Mouse (Mus musculus) midbrain, embryonic 11.5 days (tissue): ENCODE data around the gene Ttll6. TPM values are rescaled to one million over a fixed set of nuclear protein-coding genes. Genes with fewer than 3 reads are reported as not detected.
"Not testable (repeated sequence)": the region's sequence is repeated elsewhere in the genome, so short reads cannot be mapped to it uniquely, and the experiment has no call there.

Experiments used
- ATAC-seq: fragments of 200-750 bp; cut with Nextera tagmentation; 2 replicates; pipeline ENCODE4 v1.8.0; 2017; ENCODE audit warnings: moderate TSS enrichment, moderate library complexity; ENCODE audit not compliant: low FRiP score
- DNase-seq: peaks from one replicate; pipeline ENCODE4 v3.0.0; 2015; ENCODE audit warnings: low spot score; ENCODE audit errors: missing footprints
- H3K27ac ChIP-seq: fragments of 300-500 bp; sonication (generic); 2 replicates; pipeline ENCODE4 v1.5.1; 2014; ENCODE audit warnings: low read depth, low read length
- H3K27me3 ChIP-seq: fragments of 300-500 bp; sonication (generic); 2 replicates; pipeline ENCODE4 v1.6.1; 2014; ENCODE audit warnings: mild to moderate bottlenecking, low read length, moderate library complexity, mixed read lengths; ENCODE audit not compliant: control insufficient read depth, insufficient read depth
- H3K36me3 ChIP-seq: fragments of 300-500 bp; sonication (generic); 2 replicates; pipeline ENCODE4 v1.6.1; 2014; ENCODE audit warnings: mild to moderate bottlenecking, low read length, moderate library complexity, mixed read lengths; ENCODE audit not compliant: control insufficient read depth, insufficient read depth
- H3K4me1 ChIP-seq: fragments of 300-500 bp; sonication (generic); 2 replicates; pipeline ENCODE4 v1.6.1; 2014; ENCODE audit warnings: low read length; ENCODE audit not compliant: control insufficient read depth, insufficient read depth
- H3K4me2 ChIP-seq: fragments of 300-500 bp; sonication (generic); 2 replicates; pipeline ENCODE4 v1.6.1; 2014; ENCODE audit warnings: mild to moderate bottlenecking, moderate library complexity
- H3K4me3 ChIP-seq: fragments of 300-500 bp; sonication (generic); 2 replicates; pipeline ENCODE4 v1.5.1; 2014; ENCODE audit warnings: low read depth, low read length
- H3K9ac ChIP-seq: fragments of 300-500 bp; sonication (generic); 2 replicates; pipeline ENCODE4 v1.6.1; 2014; ENCODE audit warnings: low read length
- H3K9me3 ChIP-seq: fragments of 300-500 bp; sonication (generic); 2 replicates; pipeline ENCODE4 v1.6.1; 2016; ENCODE audit warnings: low read length; ENCODE audit not compliant: control insufficient read depth
- WGBS: fragments of 180-500 bp; shearing (Covaris S2); extraction: QIAGEN DNeasy Blood & Tissue Kit; methylation state at CpG from one replicate; pipeline ENCODE4 v1.1.7; 2014; 5-methylcytosine and 5-hydroxymethylcytosine counted together
- polyA plus RNA-seq: library from polyadenylated mRNA; unstranded; fragments of >200 nt; fragmentation: Nextera tagmentation; extraction: Ambion mirVana; gene quantifications from 2 replicates; pipeline ENCODE4 v1.2.1, GENCODE M21; 2014

Gene Ttll6
- polyA plus RNA-seq, 1 experiment from 2014 or later, result not detected

DNA sequence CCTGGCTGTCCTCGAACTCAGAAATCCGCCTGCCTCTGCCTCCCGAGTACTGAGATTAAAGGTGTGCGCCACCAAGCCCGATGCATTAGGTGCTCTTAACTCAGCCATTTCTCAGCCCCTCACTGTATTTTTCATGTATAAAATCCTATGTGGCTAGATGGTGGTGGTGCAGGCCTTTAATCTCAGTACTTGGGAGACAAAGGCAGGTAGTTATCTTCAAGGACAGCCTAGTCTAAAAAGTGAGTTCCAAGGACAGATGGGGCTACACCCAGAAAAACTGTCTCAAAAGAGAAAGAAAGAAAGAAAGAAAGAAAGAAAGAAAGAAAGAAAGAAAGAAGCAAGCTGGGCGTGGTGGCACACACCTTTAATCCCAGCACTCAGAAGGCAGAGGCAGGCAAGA, 18.2 kb upstream of the Ttll6 start:
- H3K4me3 ChIP-seq, result no peak overlapping the region
- no peak overlapping the region for H3K9ac ChIP-seq
- whole genome bisulfite sequencing, result 91% methylated on average over 6 of the region's 6 CpGs
- no peaks in the 10 kb centered on the region for H3K27me3 ChIP-seq
- ATAC-seq, result no peak
- DNase-seq, result no peak
- H3K9me3 ChIP-seq, result no peaks in the 10 kb centered on the region
- no peak overlapping the region for H3K27ac ChIP-seq
- no peaks in the 10 kb centered on the region for H3K4me1 ChIP-seq
- H3K36me3 ChIP-seq, result no peaks in the 10 kb centered on the region
- H3K4me2 ChIP-seq, result no peak overlapping the region

DNA sequence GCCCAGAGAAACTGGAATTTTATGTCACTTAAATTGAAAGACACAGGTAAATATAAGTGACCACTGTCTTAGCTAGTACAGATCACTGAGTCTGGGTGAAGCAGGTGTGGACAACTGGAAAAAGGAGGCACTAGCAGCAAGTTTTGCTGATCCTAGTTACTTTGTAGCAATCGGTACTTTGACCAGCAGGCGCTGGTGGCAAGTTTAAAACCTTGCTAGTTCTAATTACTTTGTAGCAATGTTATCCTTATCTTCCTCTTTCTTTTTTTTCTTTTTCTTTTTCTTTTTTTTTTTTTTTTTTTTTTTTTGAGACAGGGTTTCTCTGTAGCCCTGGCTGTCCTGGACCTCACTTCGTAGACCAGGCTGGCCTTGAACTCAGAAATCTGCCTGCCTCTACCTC, 17.5 kb upstream of the Ttll6 start:
- DNase-seq, result no peak

DNA sequence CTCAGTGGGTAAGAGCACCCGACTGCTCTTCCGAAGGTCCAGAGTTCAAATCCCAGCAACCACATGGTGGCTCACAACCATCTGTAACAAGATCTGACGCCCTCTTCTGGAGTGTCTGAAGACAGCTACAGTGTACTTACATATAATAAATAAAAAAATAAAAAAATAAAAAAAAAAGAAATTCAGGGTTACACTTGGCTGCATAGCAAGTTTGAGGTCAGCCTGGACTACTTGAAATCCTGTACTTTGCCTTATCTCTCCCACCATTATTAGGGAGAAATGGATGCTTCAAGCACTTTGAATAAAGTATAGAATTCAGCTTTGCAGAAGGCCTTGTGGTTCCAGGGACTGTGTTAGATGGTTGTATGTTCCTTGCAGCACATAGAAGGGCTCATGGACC, 16.7 kb upstream of the Ttll6 start:
- not testable (repeated sequence) for H3K27me3 ChIP-seq, DNase-seq, H3K4me3 ChIP-seq, H3K9ac ChIP-seq, H3K4me2 ChIP-seq, H3K36me3 ChIP-seq, H3K27ac ChIP-seq, ATAC-seq, H3K9me3 ChIP-seq, H3K4me1 ChIP-seq
- 76% methylated on average over 3 of the region's 3 CpGs for WGBS

More for the DNA sequence above, 17.5 kb upstream of the Ttll6 start:
- H3K27ac ChIP-seq, result no peak overlapping the region
- no peak overlapping the region for H3K9ac ChIP-seq
- H3K4me3 ChIP-seq, result no peak overlapping the region
- ATAC-seq, result no peak
- 85% methylated on average over 3 of the region's 3 CpGs for WGBS
- H3K9me3 ChIP-seq, result no peaks in the 10 kb centered on the region
- H3K27me3 ChIP-seq, result no peaks in the 10 kb centered on the region
- no peaks in the 10 kb centered on the region for H3K36me3 ChIP-seq
- H3K4me1 ChIP-seq, result no peaks in the 10 kb centered on the region
- no peak overlapping the region for H3K4me2 ChIP-seq

DNA sequence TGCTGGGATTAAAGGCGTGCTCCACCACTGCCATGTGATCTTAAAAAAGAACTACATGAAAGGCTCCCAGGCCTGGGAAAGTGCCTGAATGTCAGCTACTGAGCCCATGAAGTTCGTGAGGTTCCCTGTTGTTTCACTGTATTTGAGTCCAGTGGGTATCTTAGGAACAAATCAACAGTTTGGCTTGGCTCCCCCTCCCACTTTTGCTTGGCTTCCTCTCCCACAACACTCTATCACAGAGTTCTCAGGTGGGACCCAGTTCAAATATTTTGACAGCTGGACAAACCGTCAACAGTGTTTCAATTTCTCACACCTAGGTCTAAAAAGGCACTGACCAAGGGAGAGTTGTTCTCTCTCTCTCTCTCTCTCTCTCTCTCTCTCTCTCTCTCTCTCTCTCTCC, 14.2 kb upstream of the Ttll6 start:
- ATAC-seq, result no peak
- no peak for DNase-seq
- 67% methylated on average over 3 of the region's 3 CpGs for WGBS
- H3K4me1 ChIP-seq, result peaks cover 2% of the 10 kb centered on the region; the same call in 1 of the 2 replicates
- H3K4me3 ChIP-seq, result no peak overlapping the region
- H3K9me3 ChIP-seq, result no peaks in the 10 kb centered on the region
- H3K27me3 ChIP-seq, result peaks cover 16% of the 10 kb centered on the region
- no peak overlapping the region for H3K9ac ChIP-seq
- no peak overlapping the region for H3K4me2 ChIP-seq
- H3K36me3 ChIP-seq, result no peaks in the 10 kb centered on the region
- no peak overlapping the region for H3K27ac ChIP-seq

DNA sequence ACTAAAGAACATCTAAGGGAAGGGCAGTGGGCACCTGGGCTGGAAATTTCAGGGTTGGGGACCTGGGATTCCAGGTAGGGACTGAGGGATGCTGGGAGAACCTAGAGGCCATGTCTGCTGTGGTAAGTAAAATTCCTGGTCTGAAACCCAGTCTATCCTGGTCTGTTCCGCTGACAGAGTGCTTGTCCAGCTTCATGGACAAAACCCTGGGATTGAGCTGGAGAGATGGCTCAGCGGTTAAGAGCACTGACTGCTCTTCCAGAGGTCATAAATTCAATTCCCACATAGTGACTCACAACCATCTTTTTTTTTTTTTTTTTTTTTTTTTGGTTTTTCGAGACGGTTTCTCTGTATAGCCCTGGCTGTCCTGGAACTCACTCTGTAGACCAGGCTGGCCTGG, 10.8 kb upstream of the Ttll6 start:
- 91% methylated on average over 4 of the region's 4 CpGs for WGBS

DNA sequence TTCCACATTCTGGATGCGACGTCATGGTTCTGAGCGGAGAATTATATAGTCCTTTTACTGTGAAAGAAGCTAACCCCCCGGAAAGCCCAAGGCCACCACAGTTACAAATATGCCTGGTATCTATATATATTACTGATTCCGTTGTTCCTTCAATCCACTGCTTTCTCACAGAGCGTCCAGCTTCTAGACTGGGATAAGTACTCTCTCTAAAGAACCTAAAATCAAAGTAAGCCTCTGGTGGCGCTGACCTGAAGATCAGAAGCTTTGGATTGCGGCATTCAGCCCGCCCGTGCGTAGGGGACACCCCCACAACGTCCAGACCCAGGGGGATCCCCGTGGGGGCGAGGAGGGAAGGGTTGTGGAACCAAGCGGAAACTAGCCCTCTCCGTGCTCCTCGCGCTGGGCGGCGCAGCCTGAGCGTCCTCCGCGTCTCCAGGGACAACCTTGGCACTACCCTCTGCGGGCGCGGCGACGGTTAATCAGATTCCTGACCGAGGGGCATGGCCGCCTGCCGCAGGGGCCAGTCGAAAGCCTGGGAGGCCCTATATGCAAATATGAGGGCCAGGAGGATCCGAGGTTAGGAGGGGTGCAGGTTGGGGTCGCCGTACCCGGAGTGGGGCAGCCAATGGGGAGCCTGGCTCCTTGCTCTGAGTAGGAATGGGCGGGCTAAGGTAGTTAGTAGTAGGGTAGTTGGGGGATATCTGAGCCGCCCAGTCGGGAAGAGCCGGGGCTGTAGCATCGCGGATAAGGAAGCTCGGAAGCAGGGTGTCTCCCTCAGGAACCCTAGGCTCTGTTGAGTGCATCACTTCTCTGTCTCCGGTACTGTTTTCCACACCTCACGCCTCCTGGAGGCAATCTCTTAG, 9.3 kb upstream of the Ttll6 start:
- Histone ChIP-seq H3K4me1 (peaks cover 2% of the 10 kb centered on the region; the same call in 1 of the 2 replicates), H3K36me3 (no peaks in the 10 kb centered on the region), H3K27ac (no peak overlapping the region), H3K4me2 (peak overlapping the region; percentile 72), H3K27me3 (peaks cover 31% of the 10 kb centered on the region), H3K4me3 (peak overlapping the region; percentile 33), H3K9me3 (no peaks in the 10 kb centered on the region), H3K9ac (peak overlapping the region; percentile 39)
- peak; percentile 57; the same call in 1 of the 2 replicates for ATAC-seq
- peak; percentile 92 for DNase-seq
- 3% methylated on average over 45 of the region's 45 CpGs for WGBS

More for the DNA sequence above, 10.8 kb upstream of the Ttll6 start:
- H3K4me2 ChIP-seq, DNase-seq, H3K9ac ChIP-seq, H3K36me3 ChIP-seq, ATAC-seq, H3K4me1 ChIP-seq, H3K9me3 ChIP-seq, H3K4me3 ChIP-seq, H3K27ac ChIP-seq: not testable (repeated sequence)
- peaks cover 31% of the 10 kb centered on the region for H3K27me3 ChIP-seq

DNA sequence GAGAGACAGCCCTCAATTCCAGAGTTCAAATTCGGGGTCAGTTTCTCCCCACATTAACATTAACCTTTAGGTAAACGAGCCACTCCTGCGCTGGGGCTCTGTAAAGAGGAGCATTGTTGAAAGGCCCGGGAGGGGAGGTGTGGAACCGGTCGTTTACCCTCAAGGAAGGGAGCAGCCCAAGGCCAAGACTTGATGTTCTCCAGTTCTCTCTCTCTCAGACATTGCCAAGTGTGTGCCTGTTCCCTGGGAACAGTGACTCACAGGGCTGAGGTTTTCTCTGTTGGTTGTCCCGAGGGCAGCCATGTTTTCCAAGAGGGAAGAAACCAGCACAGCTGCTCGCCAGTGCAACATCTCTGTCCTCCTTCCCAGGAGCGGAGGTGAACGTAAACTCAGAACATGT, 3.0 kb upstream of the Ttll6 start:
- Histone ChIP-seq H3K27me3 (peaks cover 5% of the 10 kb centered on the region), H3K4me3 (no peak overlapping the region), H3K9ac (no peak overlapping the region), H3K36me3 (no peaks in the 10 kb centered on the region), H3K4me1 (peaks cover 3% of the 10 kb centered on the region; the same call in 1 of the 2 replicates), H3K9me3 (no peaks in the 10 kb centered on the region), H3K4me2 (no peak overlapping the region), H3K27ac (no peak overlapping the region)
- WGBS, result 67% methylated on average over 10 of the region's 10 CpGs
- DNase-seq, result no peak
- no peak for ATAC-seq

DNA sequence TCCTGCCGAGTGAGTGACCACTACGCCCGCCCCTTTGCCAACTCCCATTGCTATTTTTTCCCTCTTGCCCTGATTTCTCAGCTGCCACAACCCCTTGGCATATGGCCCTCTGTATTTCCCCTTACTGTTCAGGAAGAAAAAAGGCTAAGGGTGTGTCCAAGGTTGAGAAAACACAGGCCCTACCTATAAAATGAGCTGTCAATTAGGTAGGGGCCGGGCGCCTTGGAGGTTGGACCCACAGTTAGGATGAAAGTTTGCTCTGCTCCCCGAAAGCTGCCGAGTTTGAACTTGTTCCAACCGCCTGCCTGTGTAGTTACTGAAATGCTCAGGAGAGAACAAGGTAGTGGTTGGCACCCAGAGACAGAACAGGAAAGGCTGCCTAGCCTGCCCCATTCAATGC, 2.3 kb downstream of the Ttll6 start:
- H3K9ac ChIP-seq, result no peak overlapping the region
- no peak overlapping the region for H3K4me3 ChIP-seq
- WGBS, result 89% methylated on average over 8 of the region's 8 CpGs
- DNase-seq (no peak), ATAC-seq (no peak)
- no peak overlapping the region for H3K27ac ChIP-seq
- H3K4me1 ChIP-seq, result peaks cover 3% of the 10 kb centered on the region; the same call in 1 of the 2 replicates
- H3K36me3 ChIP-seq, result no peaks in the 10 kb centered on the region
- no peaks in the 10 kb centered on the region for H3K27me3 ChIP-seq
- no peaks in the 10 kb centered on the region for H3K9me3 ChIP-seq
- no peak overlapping the region for H3K4me2 ChIP-seq

DNA sequence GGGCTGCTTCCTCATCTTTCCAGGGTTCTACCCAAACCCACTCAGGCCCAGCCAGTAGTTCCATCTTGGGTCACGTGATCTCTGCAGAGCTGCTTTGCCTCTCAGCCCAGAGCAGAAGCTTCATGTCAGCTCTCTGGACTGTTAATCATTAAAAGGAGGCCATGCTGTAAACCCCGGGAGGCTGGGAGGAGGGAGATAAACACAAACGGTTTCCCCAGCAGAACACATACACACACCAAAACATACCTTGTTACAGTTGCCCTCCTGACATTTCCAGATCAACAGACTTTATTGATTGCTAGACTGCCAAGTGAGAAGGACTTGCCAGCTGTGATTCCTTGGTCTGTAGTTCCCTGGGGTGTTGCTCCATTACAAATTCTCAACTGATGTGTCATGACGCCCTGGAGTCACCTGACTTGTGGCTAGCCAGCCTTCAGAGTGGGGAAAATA, 7.2 kb downstream of the Ttll6 start:
- H3K36me3 ChIP-seq, result no peaks in the 10 kb centered on the region
- H3K4me1 ChIP-seq, result 0 out of 2 replicates have a peak, but pooled peaks cover 3% of the 10 kb centered on the region
- ATAC-seq (no peak), DNase-seq (no peak)
- peaks cover 6% of the 10 kb centered on the region; the same call in 1 of the 2 replicates for H3K27me3 ChIP-seq
- no peak overlapping the region for H3K4me3 ChIP-seq
- H3K9ac ChIP-seq, result no peak overlapping the region
- H3K27ac ChIP-seq, result no peak overlapping the region
- WGBS, result 54% methylated on average over 4 of the region's 4 CpGs
- no peak overlapping the region for H3K4me2 ChIP-seq
- H3K9me3 ChIP-seq, result no peaks in the 10 kb centered on the region
